Mouse (Mus musculus) forebrain, embryonic 14.5 days (tissue): ENCODE data around the gene Ms4a4d. TPM values are rescaled to one million over a fixed set of nuclear protein-coding genes. Genes with fewer than 3 reads are reported as not detected.
"Not testable (repeated sequence)": the region's sequence is repeated elsewhere in the genome, so short reads cannot be mapped to it uniquely, and the experiment has no call there.

Experiments used
- ATAC-seq: fragments of 200-750 bp; cut with Nextera tagmentation; 2 replicates; pipeline ENCODE4 v1.8.0; 2017; ENCODE audit warnings: mild to moderate bottlenecking, moderate library complexity
- DNase-seq: peaks from one replicate; pipeline ENCODE4 v3.0.0-alpha.2; 2015; ENCODE audit warnings: low spot score
- H3K27ac ChIP-seq: fragments of 300-500 bp; sonication (generic); 2 replicates; pipeline ENCODE4 v1.5.1; 2014; ENCODE audit warnings: low read depth, mild to moderate bottlenecking, control low read depth, low read length, moderate library complexity
- H3K27me3 ChIP-seq: fragments of 300-500 bp; sonication (generic); replicated peaks from 2 replicates; pipeline ENCODE4 v1.6.1; 2014; ENCODE audit warnings: low read length, control low read depth, mixed read lengths; ENCODE audit not compliant: control insufficient read depth, insufficient read depth
- H3K36me3 ChIP-seq: fragments of 300-500 bp; sonication (generic); 2 replicates; pipeline ENCODE4 v1.6.1; 2014; ENCODE audit warnings: low read length, control low read depth; ENCODE audit not compliant: control insufficient read depth, insufficient read depth
- H3K4me1 ChIP-seq: fragments of 300-500 bp; sonication (generic); 2 replicates; pipeline ENCODE4 v1.6.1; 2014; ENCODE audit warnings: antibody characterized with exemption, low read length, control low read depth; ENCODE audit not compliant: control insufficient read depth, insufficient read depth
- H3K4me2 ChIP-seq: fragments of 300-500 bp; sonication (generic); 2 replicates; pipeline ENCODE4 v1.6.1; 2014; ENCODE audit warnings: mild to moderate bottlenecking, control low read depth, low read length
- H3K4me3 ChIP-seq: fragments of 300-500 bp; sonication (generic); 2 replicates; pipeline ENCODE4 v1.5.1; 2014; ENCODE audit warnings: low read depth, low read length, control low read depth
- H3K9ac ChIP-seq: fragments of 300-500 bp; sonication (generic); 2 replicates; pipeline ENCODE4 v1.6.1; 2014; ENCODE audit warnings: mild to moderate bottlenecking, low read length, control low read depth, moderate library complexity
- H3K9me3 ChIP-seq: fragments of 300-500 bp; sonication (generic); replicated peaks from 2 replicates; pipeline ENCODE4 v1.6.1; 2016; ENCODE audit warnings: low read length, control low read depth, mixed read lengths; ENCODE audit not compliant: control insufficient read depth
- WGBS: fragments of 180-500 bp; shearing (Covaris S2); extraction: QIAGEN DNeasy Blood & Tissue Kit; methylation state at CpG from one replicate; pipeline ENCODE4 v1.1.7; 2014; 5-methylcytosine and 5-hydroxymethylcytosine counted together
- polyA plus RNA-seq: library from polyadenylated mRNA; unstranded; fragments of >200 nt; fragmentation: Nextera tagmentation; extraction: Ambion mirVana; gene quantifications from 2 replicates; pipeline ENCODE4 v1.2.1, GENCODE M21; 2014

Ms4a4d gene
- polyA plus RNA-seq, result not detected in 2 replicates

DNA sequence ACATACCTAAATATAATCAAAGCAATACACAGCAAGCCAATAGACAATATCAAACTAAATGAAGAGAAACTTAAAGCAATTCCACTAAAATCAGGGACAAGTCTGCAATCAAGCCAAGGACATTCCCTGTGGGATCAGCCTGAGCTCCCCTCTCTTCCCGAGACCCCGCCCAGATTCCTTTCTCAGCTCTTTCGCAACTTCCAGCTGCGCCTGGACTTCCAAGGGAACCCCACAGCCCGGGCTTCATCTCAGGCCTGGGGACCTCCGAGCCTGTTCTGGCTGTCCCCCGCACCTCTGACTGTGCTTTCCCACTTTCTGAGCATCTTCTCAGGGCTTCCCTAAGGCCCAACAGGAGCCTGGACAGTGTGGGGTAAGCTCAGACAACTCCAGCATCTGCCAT is at the start of gene Ms4a4d:
Ms4a4d (plus strand) TSS at position 209 of the 400 bp plus-strand sequence.
- no peak within 1 kb of the TSS for H3K4me2 ChIP-seq
- no peaks in the 10 kb centered on the region for H3K36me3 ChIP-seq
- no peak for DNase-seq
- no peaks in the 10 kb centered on the region for H3K4me1 ChIP-seq
- H3K9me3 ChIP-seq, result no peaks in the 10 kb centered on the region
- no peak within 1 kb of the TSS for H3K4me3 ChIP-seq
- no peak for ATAC-seq
- no peak within 1 kb of the TSS for H3K27ac ChIP-seq
- no peak within 1 kb of the TSS for H3K9ac ChIP-seq
- WGBS, result 15% methylated on average over 7 of the region's 7 CpGs
- no peaks in the 10 kb centered on the region for H3K27me3 ChIP-seq

DNA sequence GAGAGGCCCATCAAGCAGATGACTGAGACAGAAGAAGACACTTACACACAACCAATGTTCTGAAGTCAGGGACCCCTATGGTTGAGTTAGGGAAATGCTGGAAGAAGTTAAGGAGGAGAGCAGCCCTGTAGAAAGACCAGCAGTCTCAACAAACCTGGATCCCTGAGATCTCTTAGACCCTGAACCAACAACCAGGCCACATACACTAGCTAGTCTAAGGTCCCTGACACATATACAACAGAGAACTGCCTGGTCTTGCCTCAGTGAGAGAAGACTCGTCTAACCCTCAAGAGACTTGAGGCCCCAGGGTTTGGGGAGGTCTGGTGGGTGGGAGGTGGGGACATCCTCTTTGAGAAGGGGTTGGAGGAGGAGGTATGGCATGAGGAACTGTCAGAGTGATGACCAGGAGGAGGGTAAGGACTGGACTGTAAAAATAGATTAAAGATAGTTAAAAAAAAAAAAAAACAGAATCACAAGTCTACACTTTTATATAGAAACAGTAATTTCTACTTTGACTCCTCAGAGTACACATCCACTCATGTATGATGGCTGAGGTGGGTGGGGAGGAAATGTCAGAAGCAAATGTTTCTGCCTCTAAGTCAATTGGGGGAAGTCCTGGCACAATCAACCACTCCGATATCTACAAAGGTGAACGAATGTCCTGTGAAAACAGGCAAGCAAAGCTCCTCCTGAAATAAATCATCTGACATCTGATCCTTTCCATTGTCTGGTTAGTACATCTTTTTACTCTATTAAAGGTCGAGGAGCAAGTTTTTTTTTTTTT is 45.0 kb upstream of the Ms4a4d start:
- 70% methylated on average over 4 of the region's 4 CpGs for WGBS
- no peak for ATAC-seq
- H3K27ac ChIP-seq, result no peak overlapping the region

DNA sequence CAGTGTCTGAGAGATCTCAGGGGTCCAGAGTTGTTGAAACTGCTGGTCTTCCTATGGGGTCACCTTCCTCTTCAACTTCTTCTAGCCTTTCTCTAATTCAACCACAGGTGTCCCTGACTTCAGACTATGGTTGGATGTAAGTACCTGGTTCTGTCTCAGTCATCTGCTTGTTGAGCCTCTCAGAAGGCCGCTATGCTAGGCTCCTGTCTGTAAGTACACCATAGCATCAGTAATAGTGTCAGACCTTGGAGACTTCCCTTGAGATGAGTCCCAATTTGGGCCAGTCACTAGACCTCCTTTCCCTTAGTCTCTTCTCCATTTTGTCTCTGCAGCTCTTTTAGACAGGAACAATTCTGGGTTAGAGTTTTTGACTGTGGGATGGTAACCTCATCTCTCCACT is 43.9 kb upstream of the Ms4a4d start:
- H3K36me3 ChIP-seq, result no peaks in the 10 kb centered on the region
- H3K9me3 ChIP-seq, result no peaks in the 10 kb centered on the region
- no peak for DNase-seq
- 78% methylated on average over 1 of the region's 1 CpGs for WGBS
- H3K27me3 ChIP-seq, result no peaks in the 10 kb centered on the region
- H3K9ac ChIP-seq, result no peak overlapping the region
- no peak overlapping the region for H3K4me3 ChIP-seq
- H3K4me1 ChIP-seq, result no peaks in the 10 kb centered on the region
- H3K27ac ChIP-seq, result no peak overlapping the region
- no peak for ATAC-seq
- H3K4me2 ChIP-seq, result no peak overlapping the region

More for the DNA sequence above, 45.0 kb upstream of the Ms4a4d start:
- Histone ChIP-seq H3K9ac (no peak overlapping the region), H3K9me3 (no peaks in the 10 kb centered on the region), H3K36me3 (no peaks in the 10 kb centered on the region), H3K4me2 (no peak overlapping the region), H3K27me3 (no peaks in the 10 kb centered on the region), H3K4me1 (no peaks in the 10 kb centered on the region), H3K4me3 (no peak overlapping the region)
- DNase-seq, result no peak

DNA sequence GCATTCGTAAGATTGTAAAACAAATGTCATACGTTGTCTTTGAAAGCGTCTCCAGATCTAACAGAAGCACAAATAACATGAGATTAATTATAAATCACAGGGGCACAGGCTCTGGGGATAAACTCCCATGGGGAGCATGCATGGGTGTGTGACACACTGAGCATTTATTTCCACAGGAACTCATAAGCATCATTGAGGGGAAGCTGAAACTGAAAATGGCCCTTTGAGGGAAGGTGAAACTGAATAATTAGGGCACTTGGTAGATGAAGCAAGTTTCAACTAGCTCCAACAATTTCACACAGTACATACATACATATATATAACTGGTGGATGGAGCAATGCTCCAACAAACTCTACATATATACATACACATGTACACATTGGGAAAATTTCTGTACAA is 42.1 kb upstream of the Ms4a4d start:
- no peak for ATAC-seq
- Histone ChIP-seq H3K36me3 (no peaks in the 10 kb centered on the region), H3K4me2 (no peak overlapping the region), H3K9me3 (no peaks in the 10 kb centered on the region), H3K27ac (no peak overlapping the region), H3K4me3 (no peak overlapping the region), H3K4me1 (no peaks in the 10 kb centered on the region), H3K27me3 (no peaks in the 10 kb centered on the region), H3K9ac (no peak overlapping the region)
- WGBS, result 89% methylated on average over 3 of the region's 3 CpGs
- no peak for DNase-seq

DNA sequence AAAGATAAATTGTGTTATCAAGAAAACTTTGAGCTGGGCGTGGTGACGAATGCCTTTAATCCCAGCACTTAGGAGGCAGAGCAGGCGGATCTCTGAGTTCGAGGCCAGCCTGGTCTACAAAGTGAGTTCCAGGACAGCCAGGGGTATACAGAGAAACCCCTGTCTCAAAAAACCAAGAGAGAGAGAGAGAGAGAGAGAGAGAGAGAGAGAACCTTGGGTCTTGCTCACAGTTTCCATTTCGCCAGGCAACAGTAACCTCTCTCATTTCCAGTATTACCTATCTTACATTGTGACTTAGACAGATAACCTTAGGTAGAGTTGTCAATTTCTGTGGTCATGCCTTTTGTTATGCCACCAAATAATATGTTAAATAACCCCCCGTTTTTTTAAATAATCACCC is 40.2 kb upstream of the Ms4a4d start:
- H3K9ac ChIP-seq, result no peak overlapping the region
- no peak overlapping the region for H3K4me3 ChIP-seq
- WGBS, result 85% methylated on average over 6 of the region's 6 CpGs
- no peaks in the 10 kb centered on the region for H3K27me3 ChIP-seq
- no peaks in the 10 kb centered on the region for H3K36me3 ChIP-seq
- DNase-seq, result no peak
- H3K4me1 ChIP-seq, result no peaks in the 10 kb centered on the region
- ATAC-seq, result no peak
- H3K27ac ChIP-seq, result no peak overlapping the region
- no peaks in the 10 kb centered on the region for H3K9me3 ChIP-seq
- H3K4me2 ChIP-seq, result no peak overlapping the region

DNA sequence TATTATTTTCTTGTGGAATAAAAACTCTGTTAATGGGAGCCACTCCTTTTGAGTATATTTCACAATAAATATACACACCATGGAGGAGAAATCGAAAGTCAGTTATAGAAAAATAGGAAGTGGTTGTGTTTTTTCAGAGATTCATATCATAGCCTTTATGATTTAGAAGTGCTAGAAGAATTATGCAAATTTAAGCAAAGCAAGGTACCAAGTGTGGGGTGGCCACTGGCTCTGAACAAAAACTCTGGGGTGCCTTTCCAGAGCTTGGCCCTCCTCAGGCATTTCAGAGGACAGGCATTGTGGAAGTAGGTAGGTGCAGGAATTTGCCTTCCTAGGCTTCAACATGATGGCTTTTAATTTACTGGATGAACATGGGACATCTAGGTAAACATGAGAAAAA is 39.3 kb upstream of the Ms4a4d start:
- not testable (repeated sequence) for H3K36me3 ChIP-seq, H3K9me3 ChIP-seq, H3K4me1 ChIP-seq, H3K9ac ChIP-seq, H3K4me3 ChIP-seq, H3K27me3 ChIP-seq, ATAC-seq, H3K4me2 ChIP-seq, DNase-seq, H3K27ac ChIP-seq
- WGBS, result 80% methylated on average over 1 of the region's 1 CpGs

DNA sequence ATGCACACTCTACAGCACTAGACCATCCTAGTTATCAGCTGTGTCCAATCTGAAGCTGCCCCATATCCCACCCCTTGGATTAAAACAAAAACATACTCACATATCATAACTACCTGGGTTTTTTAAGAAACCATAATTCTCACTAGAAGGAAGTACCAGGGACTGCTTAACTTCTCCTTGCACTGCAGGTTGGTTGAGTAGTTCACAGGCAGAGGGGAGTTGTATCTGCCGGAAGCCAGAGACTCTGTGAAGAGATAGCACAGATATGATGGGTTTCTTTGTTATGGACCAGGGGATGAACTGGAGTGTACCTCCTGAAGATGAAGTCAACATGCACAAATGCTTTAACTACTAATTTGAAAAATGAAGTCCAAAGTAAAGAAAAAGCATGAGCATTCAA is 35.8 kb upstream of the Ms4a4d start:
- no peak overlapping the region for H3K4me3 ChIP-seq
- no peak overlapping the region for H3K27ac ChIP-seq
- no peaks in the 10 kb centered on the region for H3K9me3 ChIP-seq
- ATAC-seq (no peak), DNase-seq (no peak)
- WGBS, result 95% methylated on average over 1 of the region's 1 CpGs
- no peak overlapping the region for H3K9ac ChIP-seq
- no peaks in the 10 kb centered on the region for H3K27me3 ChIP-seq
- no peak overlapping the region for H3K4me2 ChIP-seq
- H3K36me3 ChIP-seq, result no peaks in the 10 kb centered on the region
- no peaks in the 10 kb centered on the region for H3K4me1 ChIP-seq

DNA sequence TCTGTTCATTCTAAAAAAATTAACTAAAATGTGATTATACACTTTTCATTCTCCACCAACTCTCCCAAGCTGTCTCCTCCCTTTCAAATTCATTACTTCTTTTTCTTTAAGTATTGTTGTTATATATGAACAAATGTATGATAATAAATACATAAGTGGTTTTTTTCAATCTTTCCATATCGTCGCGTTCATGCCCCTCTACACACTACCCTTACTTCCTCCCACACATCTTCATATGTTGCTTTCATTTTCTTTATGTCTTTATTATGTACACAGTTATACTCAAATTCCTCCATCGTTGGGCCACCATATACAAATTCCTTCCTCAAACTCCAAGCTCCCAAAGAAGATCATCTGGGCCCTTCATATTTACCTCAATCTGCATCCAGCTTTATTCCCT is 35.3 kb upstream of the Ms4a4d start:
- H3K27ac ChIP-seq, result no peak overlapping the region
- no peak overlapping the region for H3K9ac ChIP-seq
- WGBS, result 92% methylated on average over 4 of the region's 4 CpGs
- no peak overlapping the region for H3K4me2 ChIP-seq
- no peaks in the 10 kb centered on the region for H3K9me3 ChIP-seq
- no peak overlapping the region for H3K4me3 ChIP-seq
- no peak for DNase-seq
- no peaks in the 10 kb centered on the region for H3K36me3 ChIP-seq
- ATAC-seq, result no peak
- H3K4me1 ChIP-seq, result no peaks in the 10 kb centered on the region
- no peaks in the 10 kb centered on the region for H3K27me3 ChIP-seq

DNA sequence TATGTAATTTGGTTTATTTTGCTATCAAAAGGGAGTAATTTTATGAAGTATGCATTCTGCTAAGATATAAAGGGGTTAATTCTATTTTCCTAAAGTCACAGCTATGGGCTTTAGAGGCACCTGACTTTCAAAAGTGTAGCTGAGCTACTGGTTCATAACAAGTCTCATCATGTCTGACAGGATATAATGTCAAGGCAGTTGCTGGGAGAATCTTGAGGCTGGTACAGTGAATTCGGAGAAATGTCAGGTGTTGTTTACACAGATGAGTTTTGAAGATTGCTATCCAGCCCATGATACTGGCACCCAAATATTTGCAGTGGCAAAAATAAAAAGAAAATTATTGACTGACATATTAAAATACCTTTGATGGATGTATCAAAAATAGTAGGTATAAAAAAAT is 31.7 kb upstream of the Ms4a4d start:
- Histone ChIP-seq H3K4me3 (no peak overlapping the region), H3K36me3 (no peaks in the 10 kb centered on the region), H3K4me1 (no peaks in the 10 kb centered on the region), H3K4me2 (no peak overlapping the region), H3K27ac (no peak overlapping the region), H3K27me3 (no peaks in the 10 kb centered on the region), H3K9me3 (no peaks in the 10 kb centered on the region), H3K9ac (no peak overlapping the region)
- WGBS, result 90% methylated on average over 1 of the region's 1 CpGs
- DNase-seq (no peak), ATAC-seq (no peak)
